Mouse (Mus musculus) myocyte (in vitro differentiated cells): ENCODE results near the gene Ankrd35. TPM values are rescaled to one million over a fixed set of nuclear protein-coding genes. Genes with fewer than 3 reads are reported as not detected.
A peak's percentile ranks its signal among the peaks of the same experiment; 100 is the strongest.

ENCODE experiments used
- H3K27me3 ChIP-seq: one replicate; pipeline ENCODE4 v1.6.1; 2011; ENCODE audit not compliant: control insufficient read depth, insufficient read depth, insufficient read length
- H3K36me3 ChIP-seq: one replicate; pipeline ENCODE4 v1.6.1; 2011; ENCODE audit not compliant: control insufficient read depth, insufficient read depth
- H3K4me2 ChIP-seq: one replicate; pipeline ENCODE4 v1.6.1; 2011; ENCODE audit warnings: low read depth, control low read depth
- H3K4me3 ChIP-seq: one replicate; pipeline ENCODE4 v1.5.1; 2011; ENCODE audit warnings: mild to moderate bottlenecking, control low read depth, moderate library complexity
- H3K79me2 ChIP-seq: one replicate; pipeline ENCODE4 v1.6.1; 2011; ENCODE audit not compliant: control insufficient read depth, insufficient read depth
- H3ac ChIP-seq: one replicate; pipeline ENCODE4 v1.6.1; 2011; ENCODE audit not compliant: control insufficient read depth, insufficient read length
- CEBPB ChIP-seq: IDR thresholded peaks from 2 replicates; pipeline ENCODE4 v1.6.1; 2011; ENCODE audit warnings: mild to moderate bottlenecking, moderate library complexity; ENCODE audit not compliant: poor library complexity, insufficient read depth, severe bottlenecking
- E2F4 ChIP-seq: IDR thresholded peaks from one replicate; pipeline ENCODE4 v1.6.1; 2011; ENCODE audit warnings: mild to moderate bottlenecking, control low read depth, moderate library complexity; ENCODE audit not compliant: insufficient read depth
- MAX ChIP-seq: IDR thresholded peaks from one replicate; pipeline ENCODE4 v1.6.1; 2011; ENCODE audit warnings: low read depth, mild to moderate bottlenecking, control low read depth
- MYOD1 ChIP-seq, 3 experiments: IDR thresholded peaks; one replicate each; pipeline ENCODE4 v1.6.1; 2011; ENCODE audit warnings: control low read depth in 2 of 3, low read depth in 2 of 3, mild to moderate bottlenecking in 2 of 3, moderate library complexity in 1 of 3; ENCODE audit not compliant: insufficient read length in 2 of 3, control insufficient read depth in 1 of 3
- MYOG ChIP-seq, 3 experiments: IDR thresholded peaks; one replicate each; pipeline ENCODE4 v1.6.1; 2011; ENCODE audit warnings: control low read depth in 2 of 3, low read depth in 2 of 3, mild to moderate bottlenecking in 2 of 3; ENCODE audit not compliant: insufficient read length in 2 of 3, control insufficient read depth in 1 of 3, insufficient read depth in 1 of 3
- POLR2A ChIP-seq: IDR thresholded peaks from one replicate; pipeline ENCODE4 v1.6.1; 2011; ENCODE audit warnings: low read depth, mild to moderate bottlenecking, control low read depth, moderate library complexity; ENCODE audit not compliant: insufficient read length
- POLR2AphosphoS2 ChIP-seq: IDR thresholded peaks from one replicate; pipeline ENCODE4 v1.6.1; 2011; ENCODE audit warnings: low read depth, control low read depth; ENCODE audit not compliant: insufficient read length
- REST ChIP-seq: IDR thresholded peaks from one replicate; pipeline ENCODE4 v1.6.1; 2011; ENCODE audit warnings: mild to moderate bottlenecking, control low read depth, moderate library complexity; ENCODE audit not compliant: insufficient read depth, insufficient read length
- SRF ChIP-seq: IDR thresholded peaks from one replicate; pipeline ENCODE4 v1.6.1; 2011; ENCODE audit warnings: low read depth; ENCODE audit not compliant: control insufficient read depth, insufficient read length
- TCF12 ChIP-seq: IDR thresholded peaks from one replicate; pipeline ENCODE4 v1.6.1; 2011; ENCODE audit warnings: mild to moderate bottlenecking, control low read depth; ENCODE audit not compliant: poor library complexity, insufficient read depth, severe bottlenecking
- TCF3 ChIP-seq: IDR thresholded peaks from one replicate; pipeline ENCODE4 v1.6.1; 2011; ENCODE audit warnings: low read depth, control low read depth; ENCODE audit not compliant: insufficient read length
- USF1 ChIP-seq: IDR thresholded peaks from one replicate; pipeline ENCODE4 v1.6.1; 2011; ENCODE audit warnings: low read depth, mild to moderate bottlenecking, control low read depth, moderate library complexity
- polyA plus RNA-seq: library from polyadenylated mRNA; unstranded; fragments of >200 nt; fragmentation: generic; extraction: Trizol; gene quantifications from one replicate; pipeline ENCODE4 v1.2.1, GENCODE M21; 2012; ENCODE audit warnings: missing spikeins

Ankrd35 gene
- polyA plus RNA-seq, 1 experiment, result 0.37 TPM

DNA sequence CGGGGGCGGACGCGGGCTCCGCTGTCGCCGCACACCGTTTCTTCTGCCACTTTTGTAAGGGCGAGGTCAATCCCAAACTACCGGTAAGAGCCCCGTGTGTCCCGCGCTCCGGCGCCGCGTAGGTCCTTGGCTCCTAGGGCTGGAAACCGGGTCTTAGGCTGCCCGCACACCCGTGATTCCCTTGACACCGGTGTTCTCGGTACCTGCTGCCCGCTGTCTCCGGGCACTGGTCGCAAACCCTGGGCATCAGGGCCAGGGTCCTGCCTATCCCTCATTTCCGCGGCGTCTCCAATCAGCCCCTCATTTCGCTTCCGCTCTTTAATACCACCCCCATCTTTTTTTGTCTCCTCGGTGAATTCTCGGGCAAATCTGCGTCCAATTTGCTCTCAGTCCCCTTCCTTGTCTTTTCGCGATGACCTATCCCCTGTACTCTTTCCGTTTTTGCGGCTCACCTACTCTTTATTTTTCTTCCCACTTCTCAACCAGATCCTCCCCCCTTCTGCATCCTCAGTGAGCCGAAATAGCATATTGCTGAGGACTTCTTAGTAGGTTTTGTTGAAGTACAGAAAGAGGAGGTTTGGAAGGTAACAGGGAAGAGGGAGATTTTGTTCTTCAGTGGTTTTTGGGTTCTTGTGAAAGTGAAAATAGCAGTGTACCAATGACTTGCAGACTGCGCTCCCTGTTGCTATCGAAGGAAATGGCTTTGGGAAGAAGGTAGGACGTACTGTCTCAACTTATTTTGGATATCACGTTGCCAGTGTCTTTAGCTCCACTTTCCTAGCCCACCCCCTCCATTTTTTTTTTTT lies 58.1 kb downstream of the Ankrd35 start:
- Histone ChIP-seq H3K79me2 (peaks cover 64% of the 10 kb centered on the region), H3K36me3 (peaks cover 2% of the 10 kb centered on the region), H3K4me3 (peak overlapping the region; percentile 88), H3K27me3 (no peaks in the 10 kb centered on the region), H3K4me2 (peak overlapping the region; percentile 87), H3ac (peak overlapping the region; percentile 47)
- TF ChIP-seq SRF (no peak), USF1 (no peak), CEBPB (no peak), POLR2A (no peak), E2F4 (no peak), TCF12 (no peak), REST (no peak), MYOD1 (IDR thresholded peaks at IDR 0.05; ENCODE audit: control insufficient read depth in 1 of 3, insufficient read length in 2 of 3, low read depth in 2 of 3) (no peak), MYOG (IDR thresholded peaks at IDR 0.05; ENCODE audit: control insufficient read depth in 1 of 3, insufficient read depth in 1 of 3, insufficient read length in 2 of 3, low read depth in 2 of 3) (no peak), POLR2AphosphoS2 (no peak), MAX (no peak), TCF3 (no peak)

DNA sequence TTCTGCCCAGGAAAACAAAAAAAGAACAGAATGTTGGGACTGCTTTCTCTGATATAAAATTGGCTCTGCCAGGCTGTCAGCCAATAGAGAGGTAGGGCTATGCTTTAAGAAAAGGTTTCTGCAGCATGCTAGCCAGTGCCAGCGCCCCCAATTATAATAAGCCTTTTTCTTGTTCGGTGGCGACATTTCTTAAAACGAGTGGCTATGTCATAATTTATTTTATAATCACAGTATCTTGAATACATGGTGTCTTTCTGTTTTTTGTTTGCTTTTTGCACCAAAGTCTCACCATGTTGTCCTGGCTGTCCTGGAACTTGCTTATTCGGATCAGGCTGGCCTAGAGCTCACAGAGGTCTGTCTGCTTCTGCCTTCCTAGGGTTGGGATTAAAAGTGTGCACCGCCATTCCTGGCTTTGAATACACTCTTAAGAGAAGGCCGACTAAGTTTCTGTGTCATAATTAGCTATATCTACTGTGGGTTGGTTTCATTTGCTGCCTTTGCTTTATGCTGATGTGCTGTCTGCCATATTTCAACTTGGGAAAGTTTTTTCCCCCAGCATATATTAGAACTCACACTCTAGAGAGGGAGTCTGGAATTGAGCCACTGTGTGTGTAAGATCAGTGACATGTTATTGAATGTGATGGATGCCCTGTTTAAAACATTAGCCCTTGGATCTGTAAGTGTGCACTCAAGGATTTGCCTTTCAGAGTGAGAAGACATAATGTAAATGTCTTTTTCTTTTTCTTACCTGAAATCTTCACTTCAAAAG lies 58.9 kb downstream of the Ankrd35 start:
- H3K4me2 ChIP-seq, result peak overlapping the region; percentile 87
- H3K4me3 ChIP-seq, result peak overlapping the region; percentile 88
- H3K36me3 ChIP-seq, result no peaks in the 10 kb centered on the region
- peak overlapping the region; percentile 47 for H3ac ChIP-seq
- no peaks in the 10 kb centered on the region for H3K27me3 ChIP-seq
- TF ChIP-seq TCF12 (no peak), TCF3 (no peak), REST (no peak), MYOG (IDR thresholded peaks at IDR 0.05; ENCODE audit: control insufficient read depth in 1 of 3, insufficient read depth in 1 of 3, insufficient read length in 2 of 3, low read depth in 2 of 3) (no peak), USF1 (no peak), CEBPB (no peak), POLR2A (no peak), MYOD1 (IDR thresholded peaks at IDR 0.05; ENCODE audit: control insufficient read depth in 1 of 3, insufficient read length in 2 of 3, low read depth in 2 of 3) (no peak), POLR2AphosphoS2 (no peak), MAX (no peak), E2F4 (no peak), SRF (no peak)
- peaks cover 72% of the 10 kb centered on the region for H3K79me2 ChIP-seq

DNA sequence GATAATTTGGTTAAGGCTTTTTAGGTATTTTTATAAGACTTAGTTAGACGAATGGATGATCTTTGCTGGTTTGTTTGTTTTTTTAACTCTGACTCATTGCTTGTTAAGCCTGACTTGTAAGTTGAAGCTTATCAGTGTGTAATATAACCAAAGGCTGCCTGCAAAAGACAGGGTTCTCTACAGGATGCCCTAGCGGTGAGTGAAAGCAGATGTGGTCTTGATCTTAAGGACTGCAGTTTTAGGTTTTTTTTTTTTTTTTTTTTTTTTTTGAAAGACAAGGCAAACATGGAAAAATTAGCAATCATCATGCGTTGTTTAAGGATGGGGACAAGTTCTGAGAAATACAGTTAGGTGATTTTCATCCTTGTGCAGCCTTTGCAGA lies 59.5 kb downstream of the Ankrd35 start:
- peak overlapping the region; percentile 87 for H3K4me2 ChIP-seq
- H3K4me3 ChIP-seq, result peak overlapping the region; percentile 88
- TF ChIP-seq TCF12, result no peak
- no peak for TF ChIP-seq SRF
- no peak for TF ChIP-seq TCF3
- TF ChIP-seq REST, result no peak
- TF ChIP-seq CEBPB, result no peak
- TF ChIP-seq POLR2AphosphoS2, result no peak
- no peak for TF ChIP-seq E2F4

DNA sequence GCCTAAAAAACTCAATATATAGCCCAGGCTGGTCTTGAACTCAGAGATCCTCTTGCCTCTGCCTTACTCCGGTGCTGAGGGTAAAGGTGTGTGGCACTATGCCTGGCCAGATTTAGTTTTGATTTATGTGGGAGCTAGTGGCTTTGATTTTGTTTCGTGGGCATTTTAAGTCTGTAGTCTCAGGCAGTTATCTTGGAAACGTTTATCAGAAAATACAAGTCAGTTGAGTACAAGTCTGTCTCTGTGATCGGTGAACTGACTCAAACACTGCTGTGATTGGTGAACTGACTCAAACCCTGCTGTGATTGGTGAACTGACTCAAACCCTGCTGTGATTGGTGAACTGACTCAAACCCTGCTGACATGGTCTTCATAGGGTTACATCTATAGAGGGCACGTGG lies 60.9 kb downstream of the Ankrd35 start:
- no peak overlapping the region for H3K4me2 ChIP-seq
- H3K4me3 ChIP-seq, result no peak overlapping the region
- peaks cover 76% of the 10 kb centered on the region for H3K79me2 ChIP-seq
- TF ChIP-seq CEBPB, result no peak
- no peak for TF ChIP-seq SRF
- no peak for TF ChIP-seq TCF3
- TF ChIP-seq USF1, result no peak
- TF ChIP-seq MYOD1 (IDR thresholded peaks at IDR 0.05; ENCODE audit: control insufficient read depth in 1 of 3, insufficient read length in 2 of 3, low read depth in 2 of 3), result no peak
- TF ChIP-seq REST, result no peak
- TF ChIP-seq POLR2A, result no peak
- TF ChIP-seq MAX, result no peak
- TF ChIP-seq POLR2AphosphoS2, result no peak
- no peak for TF ChIP-seq MYOG (IDR thresholded peaks at IDR 0.05; ENCODE audit: control insufficient read depth in 1 of 3, insufficient read depth in 1 of 3, insufficient read length in 2 of 3, low read depth in 2 of 3)
- TF ChIP-seq E2F4, result no peak
- TF ChIP-seq TCF12, result no peak
- no peaks in the 10 kb centered on the region for H3K27me3 ChIP-seq
- no peak overlapping the region for H3ac ChIP-seq
- H3K36me3 ChIP-seq, result no peaks in the 10 kb centered on the region

More for the DNA sequence above, 59.5 kb downstream of the Ankrd35 start:
- no peaks in the 10 kb centered on the region for H3K36me3 ChIP-seq
- H3ac ChIP-seq, result no peak overlapping the region
- no peaks in the 10 kb centered on the region for H3K27me3 ChIP-seq
- peaks cover 78% of the 10 kb centered on the region for H3K79me2 ChIP-seq
